Mouse (Mus musculus) CD4-positive, CD25-positive, alpha-beta regulatory T cell, adult 2 months (primary cell): Measurements from ENCODE around the gene Traf3ip2.

Experiments
- DNase-seq: peaks from one replicate; pipeline ENCODE4 v3.0.0-alpha.2; 2012; ENCODE audit warnings: low read depth, low spot score

Gene Traf3ip2

DNA sequence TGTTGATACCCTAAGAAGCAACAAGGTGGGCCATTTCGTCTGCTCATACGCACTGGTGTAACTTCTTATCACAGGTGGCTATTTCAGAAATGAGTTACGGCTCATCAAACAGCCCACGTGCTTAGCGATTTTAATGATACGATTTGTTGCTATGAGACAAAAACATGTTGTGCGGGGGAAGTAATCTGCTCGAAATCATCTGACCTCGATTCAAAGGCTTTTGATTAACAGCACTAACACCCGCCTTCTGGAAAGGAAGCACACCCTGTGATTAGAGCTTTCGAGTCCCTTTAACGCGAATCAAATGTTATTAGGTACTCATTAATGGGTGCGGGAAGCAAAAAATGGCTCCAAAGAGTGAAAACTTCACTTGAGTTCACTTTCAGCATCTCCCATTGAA, 18.9 kb downstream of the Traf3ip2 start:
- peak; percentile 40 for DNase-seq

DNA sequence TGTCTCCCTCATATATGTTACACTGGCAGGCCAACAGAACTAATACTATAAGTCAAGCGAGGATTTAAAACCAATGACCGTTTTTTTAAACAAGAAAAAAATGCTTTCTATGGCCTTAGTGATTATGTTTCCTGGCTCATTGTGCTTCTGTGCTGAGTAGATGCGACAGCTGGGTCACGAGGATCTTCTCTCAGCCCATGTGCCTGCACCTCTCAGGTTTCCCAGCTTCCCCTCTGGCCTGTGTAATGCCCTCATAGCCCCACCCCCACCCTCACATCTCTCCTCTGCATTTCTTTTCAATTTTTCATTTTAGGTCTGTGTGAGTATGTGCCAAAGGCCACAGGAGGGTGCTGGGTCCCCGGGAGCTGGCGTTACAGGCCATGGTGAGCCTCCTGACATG, 20.6 kb downstream of the Traf3ip2 start:
- no peak for DNase-seq

DNA sequence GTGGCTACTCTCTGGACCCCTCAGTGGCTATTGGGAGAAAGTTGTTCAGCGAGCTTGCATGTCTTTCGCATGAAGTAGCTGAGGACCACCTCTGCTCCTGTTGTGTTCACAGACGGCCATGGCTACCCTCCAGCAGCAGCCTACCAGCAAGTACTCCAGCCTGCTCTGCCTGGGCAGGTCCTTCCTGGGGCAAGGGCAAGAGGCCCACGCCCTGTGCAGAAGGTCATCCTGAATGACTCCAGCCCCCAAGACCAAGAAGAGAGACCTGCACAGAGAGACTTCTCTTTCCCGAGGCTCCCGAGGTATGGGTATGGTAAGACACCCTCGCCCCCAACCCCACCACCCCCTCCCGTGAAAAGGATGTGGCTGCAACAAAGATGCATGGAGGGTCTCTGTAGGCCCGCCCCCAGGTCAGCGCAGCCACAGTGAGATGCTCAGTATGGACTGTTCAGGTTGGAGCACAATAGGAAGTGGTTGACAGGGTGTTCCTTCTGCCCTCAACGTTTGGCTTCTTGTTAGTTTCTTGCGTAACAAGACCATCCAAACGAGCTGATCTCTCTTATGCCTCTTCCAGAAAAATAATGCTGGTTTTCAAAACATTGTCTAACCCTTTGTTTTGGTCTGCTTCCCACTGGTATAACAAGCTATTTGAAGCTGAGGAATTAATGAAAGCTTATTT, 21.8 kb downstream of the Traf3ip2 start:
- no peak for DNase-seq

DNA sequence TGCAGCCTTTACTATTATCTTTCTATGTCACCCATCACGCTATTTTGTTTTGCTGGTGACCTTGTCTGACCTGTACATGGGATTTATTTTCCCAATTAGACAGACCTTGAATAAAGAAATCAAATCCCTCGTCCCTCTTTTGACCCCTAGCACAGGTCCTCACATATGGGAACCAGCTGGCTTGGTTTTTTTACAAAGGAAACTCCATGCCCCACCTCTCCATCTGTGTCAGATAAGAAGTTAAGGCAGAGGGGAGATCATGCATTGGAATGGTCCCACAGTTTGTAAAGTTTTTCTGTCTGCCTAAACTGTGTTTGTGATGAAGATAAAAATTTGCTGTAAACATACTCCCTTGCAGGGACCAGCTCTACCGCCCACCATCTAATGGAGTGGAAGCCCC, 26.1 kb downstream of the Traf3ip2 start:
- no peak for DNase-seq

DNA sequence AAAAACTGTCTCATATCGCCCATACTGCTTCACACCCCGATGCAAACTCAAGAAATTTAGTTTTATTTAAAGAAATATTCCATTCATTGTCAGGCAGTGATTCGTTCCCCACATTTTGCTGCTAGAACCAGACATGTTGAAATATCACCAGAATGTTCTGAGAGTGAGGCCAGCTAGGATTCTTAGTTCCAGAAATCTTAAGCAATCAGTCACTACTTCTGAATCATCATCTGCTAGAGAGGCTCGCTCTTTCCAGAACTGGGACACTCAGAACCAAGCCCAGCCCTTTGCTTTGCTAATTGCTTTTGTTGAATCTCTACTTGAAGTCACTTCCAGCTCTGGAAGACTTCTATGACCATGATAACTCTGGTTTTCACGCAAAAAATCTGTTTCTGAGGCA, 27.0 kb downstream of the Traf3ip2 start:
- no peak for DNase-seq

DNA sequence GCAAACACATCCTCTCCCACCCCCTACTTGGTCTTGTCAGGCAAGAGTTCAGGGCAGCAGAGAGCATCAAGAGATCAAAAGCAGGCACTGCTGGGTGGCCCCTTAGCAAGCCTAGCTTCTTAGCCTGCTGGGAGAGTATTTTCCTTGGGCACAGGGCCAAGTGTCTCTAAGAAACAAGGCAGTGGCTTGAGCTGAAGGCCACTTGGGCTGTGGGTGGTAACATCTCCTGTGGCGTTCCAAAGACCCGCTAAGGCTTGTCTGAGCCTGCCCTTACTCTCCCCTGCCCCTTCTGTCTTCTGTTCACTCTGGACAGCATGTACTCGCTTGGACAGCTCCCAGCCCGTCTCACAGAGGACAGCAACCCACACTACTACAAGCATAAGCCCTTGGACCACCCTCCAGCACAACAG, 28.1 kb downstream of the Traf3ip2 start:
- DNase-seq: no peak

DNA sequence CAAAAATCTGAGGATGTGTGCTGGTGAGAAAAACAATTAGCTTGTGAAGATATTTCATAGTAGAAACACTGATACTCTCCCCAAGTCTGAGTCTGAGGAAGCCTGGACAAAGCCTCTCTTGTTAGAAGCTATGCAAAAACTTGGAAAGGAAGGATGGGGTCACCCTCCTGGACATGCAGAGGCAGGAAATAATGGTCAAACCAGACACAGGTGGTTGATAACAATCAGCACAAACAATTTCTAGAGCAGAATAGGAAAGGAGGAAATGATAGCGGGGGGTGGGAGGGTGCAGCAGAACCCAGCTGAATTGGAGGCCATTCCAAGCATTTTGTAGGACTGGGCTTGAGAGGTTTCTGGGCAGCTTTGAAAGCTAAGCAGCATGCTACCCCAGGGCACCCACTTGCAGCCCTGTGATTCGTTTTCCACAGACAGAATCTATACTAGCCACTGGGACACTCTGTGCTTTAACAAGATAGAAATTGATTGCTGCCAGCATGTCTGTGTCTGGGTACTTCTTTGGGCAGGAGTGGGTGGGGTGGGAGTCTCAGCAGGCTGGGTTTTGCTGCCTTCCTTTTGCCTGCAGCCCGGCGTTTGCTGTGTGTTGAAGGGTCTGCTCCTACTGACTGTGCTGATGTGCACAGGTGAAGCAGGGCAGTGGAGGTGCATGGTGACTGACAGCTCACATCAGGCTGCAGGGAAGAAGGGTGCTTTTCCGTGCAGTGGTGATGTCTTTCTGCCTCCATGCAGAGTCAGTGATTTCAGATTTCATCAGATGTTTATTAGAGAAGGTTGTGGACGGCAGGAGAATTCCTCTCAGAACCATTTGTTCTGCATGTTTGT, 33.3 kb downstream of the Traf3ip2 start:
- DNase-seq: no peak

DNA sequence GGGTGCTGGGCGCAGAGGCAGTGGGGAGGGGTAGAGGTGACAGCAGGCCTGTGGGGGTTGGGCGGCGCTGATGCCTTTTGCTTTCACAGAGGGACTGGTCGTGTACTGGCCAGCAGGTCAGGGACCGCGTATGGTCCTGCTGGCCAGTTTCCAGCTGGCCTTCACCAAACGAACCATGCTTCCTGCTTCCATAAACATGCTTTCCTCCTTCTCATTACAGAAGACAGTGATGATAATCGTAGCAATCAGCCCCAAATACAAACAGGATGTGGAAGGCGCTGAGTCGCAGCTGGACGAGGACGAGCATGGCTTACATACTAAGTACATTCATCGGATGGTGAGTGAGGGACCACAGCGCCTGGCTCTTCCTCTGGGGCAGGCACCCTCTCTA, 33.9 kb downstream of the Traf3ip2 start:
- DNase-seq: no peak

DNA sequence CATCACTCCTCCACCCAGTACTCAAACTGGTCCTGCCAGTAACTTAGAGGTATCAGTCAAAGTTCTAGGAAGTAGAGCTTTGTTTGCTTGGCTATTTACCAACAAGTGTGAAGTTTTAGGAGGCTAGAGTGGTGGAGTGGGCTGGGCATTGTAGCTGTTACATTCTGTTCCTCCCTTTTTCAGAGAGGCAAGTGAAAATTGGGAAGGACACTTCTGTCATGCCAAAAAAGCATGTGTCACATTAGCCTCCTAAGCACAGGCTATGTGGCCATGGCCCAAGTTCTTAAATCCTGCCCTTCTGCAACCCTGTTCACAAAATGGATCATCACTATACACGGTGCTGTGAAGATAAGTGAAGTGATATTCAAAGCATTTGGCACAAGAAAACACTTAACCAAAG, 34.4 kb downstream of the Traf3ip2 start:
- DNase-seq: no peak

DNA sequence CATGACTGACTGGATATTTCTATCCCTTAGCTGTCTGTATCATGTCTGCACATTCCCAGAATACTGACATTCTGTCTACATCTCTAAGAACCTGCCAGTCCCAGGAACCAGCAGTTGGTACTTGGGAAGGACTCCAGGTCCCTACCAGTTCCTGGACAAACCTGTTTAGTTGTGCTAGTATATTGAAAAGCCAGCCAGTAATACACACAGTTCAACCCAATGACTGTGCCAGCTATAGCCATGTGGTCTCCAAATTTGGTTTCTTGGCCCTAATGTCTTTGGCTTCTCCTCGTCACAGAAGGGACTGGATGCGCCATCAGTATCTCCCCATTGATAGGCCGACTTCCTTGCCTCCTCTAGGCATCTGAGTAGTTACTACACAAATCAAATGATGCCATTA, 35.5 kb downstream of the Traf3ip2 start:
- DNase-seq: no peak

DNA sequence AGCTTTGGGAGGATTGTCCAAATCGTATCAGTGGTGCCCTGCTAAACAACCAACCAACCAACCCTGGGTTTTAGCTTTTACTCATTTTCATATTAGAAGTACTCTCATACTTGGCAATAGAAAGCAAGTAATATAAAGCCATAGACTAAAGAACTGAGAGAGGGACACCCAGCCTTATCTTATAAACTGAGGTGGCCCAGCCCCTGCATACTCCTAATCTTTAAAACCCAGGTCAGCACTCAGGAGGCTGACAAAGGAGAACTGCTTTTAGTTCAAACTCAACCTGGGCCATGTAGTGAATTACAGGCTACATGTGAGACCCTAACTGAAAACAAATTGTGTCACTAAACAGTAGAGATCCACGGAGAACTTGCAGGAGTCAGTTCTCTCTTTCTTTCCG, 36.8 kb downstream of the Traf3ip2 start:
- no peak for DNase-seq

DNA sequence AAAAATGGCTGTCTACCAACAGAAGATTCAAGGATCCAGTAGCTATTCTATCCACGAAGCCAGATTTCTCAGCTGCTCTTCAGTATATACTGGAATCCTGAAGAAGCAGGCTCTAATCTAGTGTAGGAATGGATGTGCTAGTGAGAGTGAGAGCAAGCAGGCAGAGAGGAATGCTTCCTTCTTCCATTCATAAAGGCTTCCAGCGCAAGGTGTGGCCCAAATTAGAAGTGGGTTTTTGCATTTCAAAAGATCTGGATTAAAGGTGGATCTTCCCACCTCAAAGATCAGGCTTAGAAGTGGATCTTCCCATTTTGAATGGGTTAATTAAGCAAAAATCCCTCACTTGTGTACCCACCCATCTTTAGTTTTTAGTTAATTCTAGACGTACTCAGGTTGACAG, 37.6 kb downstream of the Traf3ip2 start:
- DNase-seq: no peak

DNA sequence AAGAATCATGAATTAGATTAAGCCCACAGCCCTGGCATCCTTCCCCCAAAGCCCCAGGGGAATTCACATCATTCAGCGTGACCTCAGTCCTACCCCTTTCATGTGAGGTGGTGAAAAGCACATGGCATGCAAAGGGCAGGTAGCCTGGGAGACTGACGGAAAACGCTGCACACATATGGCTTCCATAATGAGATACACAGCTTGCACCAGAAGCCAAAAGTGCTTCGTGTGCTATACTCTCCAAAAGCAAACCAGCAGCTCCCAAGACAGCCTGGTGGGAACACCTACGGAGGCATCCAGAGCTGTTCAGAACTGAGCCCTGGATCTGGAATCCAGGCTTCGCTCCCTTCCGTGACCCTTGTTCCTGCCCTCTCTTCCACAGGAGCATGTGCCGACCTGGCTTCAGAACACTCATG, 41.3 kb downstream of the Traf3ip2 start:
- DNase-seq: no peak

DNA sequence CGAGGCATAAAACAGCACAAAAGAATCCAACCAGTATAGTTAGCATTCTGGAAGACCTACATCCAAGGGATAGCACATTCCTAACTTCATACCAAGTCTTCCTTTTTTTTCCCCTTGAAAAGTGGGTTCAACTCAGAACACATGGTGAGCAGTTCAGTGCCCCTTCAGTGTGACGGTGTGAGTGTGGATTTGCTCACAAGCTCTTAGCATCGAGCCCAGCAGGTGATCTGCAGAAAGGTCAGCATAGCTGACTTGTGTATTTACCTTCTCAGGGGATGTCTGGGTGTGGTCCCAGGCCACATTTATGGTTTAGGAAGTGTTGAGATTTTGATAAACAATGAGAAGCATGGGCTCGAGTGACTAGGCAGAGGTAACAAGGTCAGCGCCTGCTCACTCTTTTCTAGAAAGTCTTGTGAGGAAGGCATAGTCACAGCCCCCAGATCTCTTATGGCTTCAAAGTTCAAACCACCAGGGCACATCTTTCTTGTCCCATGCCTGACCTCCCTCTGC, 46.2 kb downstream of the Traf3ip2 start:
- DNase-seq: no peak

DNA sequence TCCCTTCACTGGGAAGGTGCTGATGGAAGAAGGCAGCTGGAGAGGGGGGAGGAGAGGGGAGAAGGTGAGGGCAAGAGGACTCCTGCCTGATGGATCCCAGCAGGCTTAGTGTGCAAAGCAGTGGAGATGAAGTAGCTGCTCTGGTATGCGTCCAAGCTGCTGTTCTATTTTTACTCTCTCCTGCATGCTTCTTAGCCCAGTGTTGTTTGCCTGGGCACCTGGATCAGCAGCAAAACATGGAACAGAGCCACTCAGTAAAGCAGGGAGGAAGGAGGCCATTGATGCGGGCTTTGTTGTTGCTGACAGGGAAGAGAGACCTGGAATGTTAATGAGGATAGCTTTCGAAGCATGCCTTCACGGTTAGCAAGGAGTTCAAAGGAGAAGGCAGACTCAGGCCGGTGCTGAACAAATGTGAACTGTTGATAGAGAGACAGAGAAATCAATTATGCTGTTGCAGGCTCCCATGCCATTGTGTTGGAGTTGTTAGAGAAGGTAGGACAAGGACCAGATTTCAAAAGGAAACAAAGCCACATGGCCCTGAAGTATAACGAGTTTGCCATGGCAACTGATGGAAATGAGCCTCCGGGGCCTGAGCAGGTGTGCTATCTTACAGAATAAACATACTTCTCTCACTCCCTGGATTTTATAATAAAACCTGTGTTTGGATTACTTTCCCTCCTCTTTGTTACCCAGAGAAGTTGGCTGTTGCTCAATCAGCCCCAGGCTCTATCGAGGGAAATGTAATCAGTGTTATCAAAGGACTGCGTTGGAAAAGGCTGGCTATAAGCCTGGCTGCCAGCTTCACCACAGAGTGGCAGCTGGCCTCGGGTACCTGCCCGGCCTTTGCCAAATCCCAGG, 46.9 kb downstream of the Traf3ip2 start:
- no peak for DNase-seq

DNA sequence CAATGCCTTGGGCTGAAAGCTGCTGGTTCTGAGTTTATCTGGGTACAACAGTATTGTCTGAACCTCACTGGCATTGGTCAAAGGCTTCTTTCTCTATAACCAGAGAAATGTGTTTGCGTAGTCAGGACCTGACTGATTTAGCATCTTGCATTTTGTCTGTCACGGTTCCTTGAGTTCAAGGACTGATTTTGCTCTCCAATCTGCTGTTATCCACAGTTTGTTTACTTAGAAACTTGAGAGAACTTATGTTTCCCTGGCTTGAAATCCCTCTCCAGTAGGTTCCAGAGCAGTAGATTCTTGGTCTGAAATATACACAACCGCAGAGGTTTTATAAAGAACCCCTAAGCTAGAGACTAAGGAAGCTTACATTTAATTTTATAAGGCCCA, 47.5 kb downstream of the Traf3ip2 start:
- DNase-seq: no peak

DNA sequence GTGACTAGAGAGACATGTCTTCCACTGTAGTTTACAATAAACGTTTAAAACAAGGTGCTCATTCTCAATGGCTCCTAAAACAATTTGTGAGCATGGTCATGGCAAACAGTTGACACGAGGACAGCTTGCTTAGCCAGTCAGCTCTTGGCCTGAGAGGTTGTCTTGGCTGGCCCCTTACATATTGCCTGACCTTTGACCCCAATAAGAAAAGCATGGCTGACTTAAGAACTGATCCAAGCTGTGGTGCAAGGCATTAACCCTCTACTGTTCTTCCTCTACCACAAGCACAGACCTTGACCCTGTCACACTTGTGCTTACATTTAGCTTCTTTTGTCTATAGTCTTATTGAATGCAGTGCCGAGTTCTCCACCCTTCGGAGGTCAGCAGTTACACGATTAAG, 48.0 kb downstream of the Traf3ip2 start:
- no peak for DNase-seq

DNA sequence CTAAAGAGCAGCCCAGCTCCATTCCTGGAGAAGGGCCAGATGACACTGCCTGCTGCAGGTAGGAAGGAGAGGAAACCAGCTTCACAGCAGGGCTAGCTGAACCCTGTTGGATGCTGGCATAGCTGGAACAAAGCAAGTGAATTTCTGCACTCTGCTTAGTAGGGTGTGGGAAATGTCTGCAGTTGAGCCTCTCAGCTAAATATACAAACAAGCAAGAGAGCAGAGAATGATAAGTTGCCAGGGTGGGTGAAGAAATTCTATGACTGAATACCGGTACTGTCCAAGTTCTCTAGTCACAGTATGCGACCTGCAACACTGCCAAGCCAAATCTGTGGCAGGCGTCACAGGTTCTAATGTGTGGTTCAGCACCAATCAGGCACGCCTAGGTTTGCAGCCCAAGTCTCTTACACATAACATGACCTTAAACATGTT, 52.4 kb downstream of the Traf3ip2 start:
- DNase-seq: peak; percentile 19

DNA sequence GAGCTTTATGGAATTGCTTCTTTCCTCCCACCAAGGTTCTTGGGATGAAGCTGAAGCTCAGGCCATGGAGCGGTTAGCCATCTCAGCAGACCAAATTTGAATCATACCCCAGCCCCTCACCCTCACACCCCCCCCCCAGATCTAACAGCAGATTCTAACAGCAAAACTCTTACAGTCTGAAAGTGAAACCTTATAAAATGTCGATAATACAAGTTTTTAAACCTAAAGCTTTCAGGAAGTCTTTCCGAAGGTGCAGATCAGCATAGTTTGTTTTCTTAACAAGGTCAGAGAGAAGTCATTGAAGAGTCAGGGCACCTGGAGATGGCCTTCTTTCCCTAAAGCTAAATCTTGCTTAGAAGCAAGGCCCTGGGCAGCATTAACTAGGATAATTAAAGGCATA, 53.3 kb downstream of the Traf3ip2 start:
- DNase-seq: peak; percentile 16

DNA sequence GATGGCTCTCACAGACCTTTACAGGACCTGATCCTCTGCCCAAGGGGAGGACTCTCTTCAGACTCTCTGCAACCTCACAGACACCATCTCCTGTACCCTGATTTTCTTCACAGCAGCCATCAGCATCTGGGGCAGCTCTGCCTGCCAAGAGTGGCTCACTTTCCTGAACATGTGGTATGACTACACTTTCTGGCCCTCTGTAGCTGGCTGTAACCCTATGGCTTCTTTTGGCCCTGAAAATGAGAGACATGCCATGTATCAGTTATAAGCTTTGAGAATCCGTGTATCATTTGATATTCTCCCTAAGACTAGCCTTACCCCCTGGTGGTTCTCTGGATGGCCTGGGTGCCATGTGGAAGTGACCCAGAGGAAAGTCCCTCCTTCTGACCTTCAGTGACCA, 58.7 kb downstream of the Traf3ip2 start:
- no peak for DNase-seq

DNA sequence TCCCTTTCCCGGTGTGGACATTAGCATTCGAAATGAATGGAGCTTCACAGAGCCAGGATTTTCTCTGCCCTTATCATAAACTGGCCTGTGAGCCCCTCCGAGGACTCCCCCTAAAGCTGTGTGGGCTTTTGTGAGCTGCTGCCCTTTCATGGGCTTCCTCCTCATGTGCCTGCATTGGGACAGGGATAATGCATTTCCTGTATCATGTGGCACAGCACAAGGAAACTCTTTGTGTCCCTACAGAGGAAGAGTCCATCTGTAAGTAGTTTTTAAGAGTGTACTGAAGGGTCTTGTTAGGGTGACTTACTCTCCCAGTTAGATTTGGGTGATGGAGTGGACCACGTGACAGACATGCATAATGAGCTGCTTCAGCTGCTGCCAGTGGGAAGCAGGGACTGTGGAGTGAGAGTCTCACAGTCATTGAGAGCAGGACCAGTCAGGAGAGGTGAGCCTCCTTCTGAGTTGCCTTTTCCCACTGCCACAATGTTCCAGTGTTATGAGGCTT, 59.9 kb downstream of the Traf3ip2 start:
- no peak for DNase-seq

DNA sequence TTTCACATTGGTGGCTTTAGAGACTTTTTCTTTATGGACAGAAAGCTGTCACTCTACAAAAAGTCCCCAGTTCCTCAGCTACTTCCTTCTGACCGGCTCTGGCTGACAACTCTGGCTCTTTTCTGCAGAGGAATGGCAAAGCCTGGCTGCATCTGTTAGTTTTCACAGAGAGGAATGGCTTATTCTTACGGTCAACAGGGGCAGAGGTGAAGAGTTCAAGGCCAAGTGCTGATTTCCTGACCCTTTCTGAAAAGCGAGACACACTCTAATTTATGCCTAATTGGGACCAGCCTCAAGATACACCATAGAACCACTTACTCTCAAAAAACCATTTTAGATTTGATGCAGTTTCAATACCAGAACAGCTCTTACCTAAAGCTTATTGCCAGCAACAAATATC, 61.4 kb downstream of the Traf3ip2 start:
- DNase-seq: no peak
